Mouse (Mus musculus): Measurements from ENCODE around the gene Peli2. TPM values are rescaled to one million over a fixed set of nuclear protein-coding genes. Genes with fewer than 3 reads are reported as not detected.

Peli2 gene
- polyA plus RNA-seq, 1 experiment from 2014 or later, result 15.3 TPM

DNA sequence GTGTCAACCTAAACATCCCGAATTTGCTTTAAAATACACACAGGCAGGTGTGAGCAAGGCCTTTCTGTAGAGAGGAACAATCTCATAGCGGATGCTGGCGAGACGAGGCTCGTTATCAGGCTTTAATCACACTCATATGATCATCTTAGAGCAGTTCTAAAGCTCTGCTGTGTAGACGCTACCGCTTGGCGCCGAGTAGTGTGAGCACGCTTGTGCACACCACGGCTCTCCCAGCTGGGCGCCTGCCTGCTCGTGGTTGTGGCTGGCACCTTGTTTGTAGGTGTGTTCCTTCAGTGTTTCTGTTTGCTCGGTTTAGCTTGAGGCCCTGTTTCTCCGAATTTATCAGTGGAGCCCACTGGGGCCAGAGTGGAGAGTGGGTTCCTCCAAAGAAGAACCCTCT is 93.0 kb downstream of the Peli2 start:
- no peaks in the 10 kb centered on the region for H3K27me3 ChIP-seq
- H3K9me3 ChIP-seq (replicated peaks), result no peaks in the 10 kb centered on the region
- H3K27ac ChIP-seq, result no peak overlapping the region
- H3K4me1 ChIP-seq, result peaks cover 9% of the 10 kb centered on the region; the same call in 1 of the 2 replicates
- no peak overlapping the region for H3K4me2 ChIP-seq (replicated peaks)
- WGBS, result 93% methylated on average over 15 of the region's 15 CpGs
- no peaks in the 10 kb centered on the region for H3K36me3 ChIP-seq
- H3K9ac ChIP-seq, result no peak overlapping the region
- H3K4me3 ChIP-seq, result no peak overlapping the region
- ATAC-seq (ENCODE audit: low FRiP score), result no peak

DNA sequence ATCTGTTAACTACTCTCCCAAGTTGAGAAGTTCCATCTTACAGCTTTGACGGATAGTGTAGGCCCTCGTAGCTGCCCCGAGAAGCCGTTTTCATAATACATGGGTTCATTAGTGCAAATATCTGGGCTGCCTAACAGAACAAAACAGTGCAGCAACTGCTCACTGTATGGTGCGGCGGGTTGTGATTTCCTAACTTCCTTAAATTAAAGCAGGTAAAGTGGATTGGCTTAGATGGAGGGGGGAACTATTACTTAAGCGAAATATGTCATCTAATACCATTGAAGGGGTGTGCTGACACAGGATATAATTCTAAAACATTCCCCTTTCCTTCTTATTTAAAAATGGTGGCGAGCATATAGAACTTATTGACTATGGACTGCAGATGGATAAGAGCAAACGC is 101.4 kb downstream of the Peli2 start:
- H3K27me3 ChIP-seq, result no peaks in the 10 kb centered on the region
- 90% methylated on average over 9 of the region's 9 CpGs for WGBS
- no peak overlapping the region for H3K4me2 ChIP-seq (replicated peaks)
- no peaks in the 10 kb centered on the region for H3K9me3 ChIP-seq (replicated peaks)
- H3K4me1 ChIP-seq, result peaks cover 14% of the 10 kb centered on the region
- no peak overlapping the region for H3K27ac ChIP-seq
- no peak overlapping the region for H3K4me3 ChIP-seq
- no peak overlapping the region for H3K9ac ChIP-seq
- H3K36me3 ChIP-seq, result no peaks in the 10 kb centered on the region
- no peak for ATAC-seq (ENCODE audit: low FRiP score)

DNA sequence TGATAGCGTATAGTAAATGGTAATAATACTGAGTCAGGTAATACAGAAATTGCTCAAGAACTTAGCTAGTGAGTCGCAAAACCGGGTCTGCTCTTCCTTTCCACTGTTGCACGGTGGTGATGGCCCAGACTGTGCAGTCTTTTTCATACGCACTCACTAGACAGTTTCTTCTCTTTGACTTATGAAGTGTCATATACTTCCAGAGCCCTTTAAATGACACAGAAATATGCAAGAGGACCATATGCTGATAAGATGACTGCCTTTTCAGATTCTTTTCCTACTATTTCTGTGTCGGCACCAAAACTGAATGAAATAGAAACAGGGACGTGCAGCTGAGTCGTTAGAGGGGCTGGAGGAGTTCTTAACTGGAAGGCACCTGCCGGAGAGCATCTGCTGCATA is 102.1 kb downstream of the Peli2 start:
- Histone ChIP-seq H3K27me3 (no peaks in the 10 kb centered on the region), H3K4me3 (no peak overlapping the region), H3K4me2 (replicated peaks) (no peak overlapping the region), H3K9me3 (replicated peaks) (no peaks in the 10 kb centered on the region), H3K36me3 (0 out of 2 replicates have a peak, but pooled peaks cover 1% of the 10 kb centered on the region), H3K27ac (no peak overlapping the region), H3K4me1 (peaks cover 14% of the 10 kb centered on the region), H3K9ac (no peak overlapping the region)
- 89% methylated on average over 9 of the region's 9 CpGs for WGBS
- ATAC-seq (ENCODE audit: low FRiP score), result no peak

DNA sequence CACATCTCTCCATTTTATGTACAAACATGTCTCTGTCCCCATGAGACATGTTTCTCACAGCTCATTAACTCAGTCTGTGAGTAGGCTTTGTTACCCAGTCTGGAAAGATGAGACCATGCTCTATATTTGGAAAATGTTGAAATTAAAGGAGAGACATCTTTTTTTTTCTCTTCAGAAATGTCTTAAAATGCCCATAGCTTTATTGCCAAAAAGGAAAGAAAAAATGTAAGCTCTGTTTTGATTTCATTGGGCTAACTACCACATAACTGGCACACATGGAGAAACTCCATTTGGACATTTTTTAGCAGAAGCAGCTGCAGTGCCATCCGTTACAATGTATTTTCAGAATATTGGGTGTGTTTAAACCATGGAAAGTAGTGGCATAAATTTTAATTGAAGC is 103.6 kb downstream of the Peli2 start:
- Histone ChIP-seq H3K9me3 (replicated peaks) (no peaks in the 10 kb centered on the region), H3K27me3 (no peaks in the 10 kb centered on the region), H3K4me1 (peaks cover 14% of the 10 kb centered on the region), H3K4me2 (replicated peaks) (no peak overlapping the region), H3K9ac (no peak overlapping the region), H3K27ac (no peak overlapping the region), H3K4me3 (no peak overlapping the region), H3K36me3 (0 out of 2 replicates have a peak, but pooled peaks cover 4% of the 10 kb centered on the region)
- ATAC-seq (ENCODE audit: low FRiP score), result no peak
- 94% methylated on average over 1 of the region's 1 CpGs for WGBS

DNA sequence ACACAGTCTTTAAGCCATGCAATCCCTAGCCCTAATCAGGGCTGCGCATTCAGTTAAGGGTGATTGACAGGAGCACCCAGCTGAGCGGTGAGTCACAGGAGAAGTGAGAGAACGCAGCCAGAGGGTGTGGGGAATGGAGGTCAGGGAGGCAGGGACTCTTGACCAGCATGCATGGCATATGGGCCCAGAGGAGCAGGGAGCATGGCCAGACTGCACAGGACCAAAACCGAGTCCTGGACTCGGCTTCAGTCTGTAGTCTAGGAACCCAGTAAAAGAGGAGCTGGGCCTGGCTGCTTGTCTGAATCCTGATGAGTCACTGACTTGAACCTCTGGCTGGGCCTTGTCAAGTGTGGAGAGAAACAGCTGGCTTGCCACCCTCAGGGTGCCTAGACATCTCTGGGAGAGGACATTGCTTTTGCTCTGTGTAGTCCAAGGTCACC is 104.3 kb downstream of the Peli2 start:
- WGBS, result 39% methylated on average over 5 of the region's 5 CpGs
- Histone ChIP-seq H3K27me3 (no peaks in the 10 kb centered on the region), H3K27ac (no peak overlapping the region; the same call in 1 of the 2 replicates), H3K9me3 (replicated peaks) (no peaks in the 10 kb centered on the region), H3K36me3 (0 out of 2 replicates have a peak, but pooled peaks cover 4% of the 10 kb centered on the region), H3K4me3 (no peak overlapping the region), H3K9ac (no peak overlapping the region), H3K4me2 (replicated peaks) (no peak overlapping the region), H3K4me1 (peaks cover 14% of the 10 kb centered on the region)
- no peak for ATAC-seq (ENCODE audit: low FRiP score)

DNA sequence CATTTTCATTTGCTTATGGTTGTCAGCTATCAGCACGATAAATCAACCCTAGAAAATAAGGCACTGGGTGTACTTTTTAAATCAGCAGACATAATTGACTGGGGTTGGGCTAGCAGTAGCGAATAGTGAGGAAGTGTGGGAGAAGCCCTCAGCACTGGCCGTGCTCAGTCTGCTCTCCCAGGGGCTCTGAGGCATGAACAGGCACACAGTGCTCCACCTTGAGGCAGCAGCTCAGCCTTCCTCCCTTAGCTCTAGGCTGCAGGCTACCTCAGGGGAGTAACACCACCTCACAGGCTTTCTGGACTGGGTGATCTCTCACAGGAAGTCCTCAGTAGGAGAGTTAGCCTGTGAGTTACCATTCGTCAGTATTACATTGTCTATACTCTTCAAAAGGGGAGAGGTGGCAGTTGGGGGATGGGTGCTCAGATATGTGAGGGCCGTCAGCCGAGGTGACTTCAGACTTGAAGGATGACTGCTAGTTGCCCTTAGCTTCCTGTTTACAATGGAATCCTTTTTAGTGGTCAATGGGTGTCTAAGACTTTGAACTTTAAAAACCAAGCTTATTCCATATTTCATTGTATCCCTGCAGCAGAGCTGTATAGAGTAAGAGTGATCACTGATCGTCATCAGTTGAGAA is 105.3 kb downstream of the Peli2 start:
- no peak overlapping the region for H3K4me3 ChIP-seq
- 72% methylated on average over 7 of the region's 7 CpGs for WGBS
- H3K9me3 ChIP-seq (replicated peaks), result no peaks in the 10 kb centered on the region
- no peak overlapping the region for H3K27ac ChIP-seq
- no peak for ATAC-seq (ENCODE audit: low FRiP score)
- no peak overlapping the region for H3K9ac ChIP-seq
- H3K4me1 ChIP-seq, result peaks cover 14% of the 10 kb centered on the region
- no peak overlapping the region for H3K4me2 ChIP-seq (replicated peaks)
- no peaks in the 10 kb centered on the region for H3K27me3 ChIP-seq
- 0 out of 2 replicates have a peak, but pooled peaks cover 4% of the 10 kb centered on the region for H3K36me3 ChIP-seq

DNA sequence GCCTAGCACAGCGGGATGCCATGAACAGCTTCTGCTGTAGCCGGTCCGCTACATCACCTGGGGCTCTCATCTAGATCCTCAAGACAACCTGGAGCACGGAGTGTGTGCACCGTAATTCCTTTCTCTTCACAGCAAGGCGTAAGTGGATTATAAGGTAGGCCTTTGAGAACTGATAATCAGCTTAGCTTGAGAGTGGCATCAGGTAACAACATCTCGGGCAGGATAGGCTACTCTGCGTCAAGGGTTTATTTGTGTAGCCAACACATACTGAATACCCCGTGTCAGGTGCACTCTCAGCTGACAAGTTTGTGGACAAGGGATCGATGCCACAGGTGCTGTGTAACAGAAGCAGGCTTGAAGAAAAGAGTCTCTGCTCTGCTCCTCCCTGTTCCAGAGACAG is 106.1 kb downstream of the Peli2 start:
- Histone ChIP-seq H3K9ac (no peak overlapping the region), H3K36me3 (0 out of 2 replicates have a peak, but pooled peaks cover 4% of the 10 kb centered on the region), H3K9me3 (replicated peaks) (no peaks in the 10 kb centered on the region), H3K27ac (no peak overlapping the region), H3K27me3 (no peaks in the 10 kb centered on the region), H3K4me2 (replicated peaks) (no peak overlapping the region), H3K4me1 (peaks cover 14% of the 10 kb centered on the region), H3K4me3 (no peak overlapping the region)
- no peak for ATAC-seq (ENCODE audit: low FRiP score)
- WGBS, result 86% methylated on average over 10 of the region's 10 CpGs

DNA sequence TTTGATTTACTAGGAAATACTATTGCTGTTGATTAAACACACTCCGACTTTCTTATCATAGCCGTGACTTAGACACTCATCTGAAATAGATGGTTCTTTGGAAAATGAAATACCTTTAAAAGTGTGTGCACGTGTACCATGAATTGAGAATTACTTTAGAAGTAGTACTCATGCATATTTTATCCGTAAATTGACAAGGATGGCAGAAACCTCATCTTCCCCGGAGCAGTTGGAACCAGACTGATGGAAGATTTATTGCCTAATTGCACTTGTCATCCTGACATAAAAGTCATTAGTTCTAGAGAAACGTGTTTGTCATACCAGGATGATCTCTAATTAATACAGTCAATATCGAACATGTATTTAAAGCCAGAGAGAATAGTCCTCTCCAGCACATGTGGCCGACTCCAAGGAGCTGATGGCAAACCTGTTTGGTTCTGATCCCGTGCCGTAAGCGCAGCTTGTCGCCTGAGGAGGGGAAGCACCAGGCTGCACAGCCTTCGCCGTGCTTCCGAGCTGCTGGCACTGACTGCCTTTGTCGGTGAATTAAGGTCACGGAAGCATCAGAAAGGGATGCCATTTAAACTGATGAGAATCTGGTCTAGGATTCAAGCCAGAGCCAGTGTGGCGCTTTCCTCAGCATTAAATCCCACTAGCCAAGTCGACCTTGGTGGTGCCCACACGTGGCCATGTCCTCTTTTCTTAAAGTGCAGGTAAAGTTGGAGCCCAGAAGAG is 114.3 kb downstream of the Peli2 start:
- Histone ChIP-seq H3K4me3 (no peak overlapping the region), H3K27me3 (no peaks in the 10 kb centered on the region), H3K9me3 (replicated peaks) (no peaks in the 10 kb centered on the region), H3K36me3 (no peaks in the 10 kb centered on the region), H3K27ac (no peak overlapping the region), H3K9ac (no peak overlapping the region), H3K4me2 (replicated peaks) (no peak overlapping the region), H3K4me1 (peaks cover 13% of the 10 kb centered on the region)
- WGBS, result 77% methylated on average over 20 of the region's 20 CpGs
- ATAC-seq (ENCODE audit: low FRiP score), result no peak

DNA sequence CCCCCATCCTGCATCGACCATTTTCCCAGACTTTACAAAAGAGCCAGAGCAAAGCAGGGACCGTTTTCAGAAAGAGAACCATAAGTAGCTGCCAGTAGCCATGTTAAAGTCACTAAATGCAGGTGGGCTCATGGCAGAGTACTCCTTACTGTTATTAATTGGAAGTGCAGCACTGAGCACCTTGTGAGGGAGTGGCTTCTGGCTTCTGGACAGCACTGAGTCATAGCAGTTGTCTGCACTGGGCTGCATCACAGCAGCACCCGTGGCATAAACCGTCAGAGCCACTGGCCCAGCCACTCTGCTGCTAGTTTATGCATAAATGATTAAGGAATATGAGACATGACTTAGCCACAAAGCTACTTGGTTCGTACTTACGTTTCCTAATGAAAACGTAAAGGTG is 120.7 kb downstream of the Peli2 start:
- Histone ChIP-seq H3K27ac (no peak overlapping the region), H3K36me3 (no peaks in the 10 kb centered on the region), H3K4me1 (no peaks in the 10 kb centered on the region; the same call in 1 of the 2 replicates), H3K4me2 (replicated peaks) (no peak overlapping the region), H3K4me3 (no peak overlapping the region), H3K9ac (no peak overlapping the region), H3K9me3 (replicated peaks) (no peaks in the 10 kb centered on the region), H3K27me3 (no peaks in the 10 kb centered on the region)
- no peak for ATAC-seq (ENCODE audit: low FRiP score)
- WGBS, result 92% methylated on average over 7 of the region's 7 CpGs

DNA sequence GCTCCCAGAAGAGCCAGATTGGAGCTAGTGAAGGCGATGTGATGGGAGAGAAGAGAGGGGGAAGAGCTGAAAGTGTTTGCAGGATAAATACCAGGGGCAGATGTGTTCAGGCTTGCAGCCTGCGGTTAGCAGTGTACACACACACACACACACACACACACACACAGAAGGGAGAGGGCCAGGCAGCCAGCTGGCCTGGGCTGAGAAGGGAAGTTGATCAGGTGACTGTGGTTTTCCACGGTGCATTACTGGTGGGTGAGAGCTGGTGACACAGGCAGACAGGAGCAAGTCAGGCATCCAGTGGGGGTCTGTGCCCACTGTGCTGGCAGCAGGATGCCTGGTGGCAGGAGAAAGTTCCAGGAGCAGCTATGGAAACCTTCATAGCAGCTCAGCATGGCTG is 125.6 kb downstream of the Peli2 start:
- Histone ChIP-seq H3K4me2 (replicated peaks) (no peak overlapping the region), H3K36me3 (no peaks in the 10 kb centered on the region), H3K9me3 (replicated peaks) (no peaks in the 10 kb centered on the region), H3K27ac (no peak overlapping the region), H3K27me3 (no peaks in the 10 kb centered on the region), H3K9ac (no peak overlapping the region), H3K4me3 (no peak overlapping the region), H3K4me1 (no peaks in the 10 kb centered on the region; the same call in 1 of the 2 replicates)
- 68% methylated on average over 3 of the region's 3 CpGs for WGBS
- peak; percentile 58; the same call in 1 of the 2 replicates for ATAC-seq (ENCODE audit: low FRiP score)

DNA sequence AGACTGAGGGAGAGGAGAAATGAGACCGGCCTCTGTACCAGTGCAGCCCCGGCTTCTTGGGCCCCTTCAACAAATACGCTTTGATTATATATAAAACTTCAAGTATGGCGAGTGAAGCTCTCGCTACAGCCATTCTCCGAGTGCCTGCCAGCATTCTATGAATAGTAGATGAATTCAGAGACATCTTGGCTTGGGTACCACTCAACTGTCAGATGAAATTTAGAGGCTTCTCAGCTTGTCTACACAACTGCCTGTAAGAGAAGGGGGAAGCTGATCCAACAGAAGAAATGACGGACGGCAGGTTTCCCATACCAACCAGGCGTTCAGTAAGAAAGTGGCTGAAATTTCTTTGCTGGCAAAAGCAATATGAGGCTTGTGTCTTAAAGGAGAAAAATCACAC is 126.3 kb downstream of the Peli2 start:
- Histone ChIP-seq H3K4me3 (no peak overlapping the region), H3K4me2 (replicated peaks) (no peak overlapping the region), H3K27ac (no peak overlapping the region), H3K27me3 (no peaks in the 10 kb centered on the region), H3K4me1 (peaks cover 3% of the 10 kb centered on the region; the same call in 1 of the 2 replicates), H3K9me3 (replicated peaks) (no peaks in the 10 kb centered on the region), H3K36me3 (no peaks in the 10 kb centered on the region), H3K9ac (no peak overlapping the region)
- WGBS, result 83% methylated on average over 9 of the region's 9 CpGs
- no peak for ATAC-seq (ENCODE audit: low FRiP score)

DNA sequence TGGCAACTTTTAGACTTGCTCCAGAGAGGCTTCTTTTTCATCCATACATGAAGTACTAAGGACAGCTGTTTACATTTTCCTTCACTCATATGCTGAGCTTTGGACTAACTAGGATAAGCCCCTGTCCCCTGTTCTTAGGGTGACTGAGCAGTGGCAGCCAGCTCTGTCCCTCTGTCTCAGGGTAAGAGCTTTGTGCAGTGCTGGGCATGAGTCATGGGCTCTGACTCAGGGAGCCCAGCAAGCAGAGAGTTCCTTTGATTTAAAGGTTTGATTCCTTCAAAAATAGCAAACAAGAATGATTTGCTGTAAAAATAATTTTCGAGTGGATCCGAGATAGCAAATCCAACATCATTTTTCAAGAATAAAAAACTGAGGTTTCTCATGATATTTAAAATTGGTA is 128.8 kb downstream of the Peli2 start:
- peaks cover 3% of the 10 kb centered on the region; the same call in 1 of the 2 replicates for H3K4me1 ChIP-seq
- no peak overlapping the region for H3K4me3 ChIP-seq
- no peaks in the 10 kb centered on the region for H3K36me3 ChIP-seq
- ATAC-seq (ENCODE audit: low FRiP score), result no peak
- H3K9me3 ChIP-seq (replicated peaks), result no peaks in the 10 kb centered on the region
- H3K27ac ChIP-seq, result no peak overlapping the region
- H3K27me3 ChIP-seq, result no peaks in the 10 kb centered on the region
- no peak overlapping the region for H3K9ac ChIP-seq
- WGBS, result 93% methylated on average over 2 of the region's 2 CpGs
- H3K4me2 ChIP-seq (replicated peaks), result no peak overlapping the region

Measured in hindbrain, embryonic 12.5 days (tissue).